Mouse (Mus musculus) lung, adult 2 months (tissue): ENCODE measurements around the gene Efr3b. TPM values are rescaled to one million over a fixed set of nuclear protein-coding genes. Genes with fewer than 3 reads are reported as not detected.

ENCODE experiments used
- DNase-seq: peaks from one replicate; pipeline ENCODE4 v3.0.0; 2022
- H3K4me1 ChIP-seq: fragments of 200-500 bp; 2 replicates; pipeline ENCODE4 v1.6.1; 2011; ENCODE audit warnings: low read length; ENCODE audit not compliant: control insufficient read depth, insufficient read depth
- H3K4me3 ChIP-seq: fragments of 200-500 bp; replicated peaks from 2 replicates; pipeline ENCODE3; 2011; ENCODE audit warnings: low read depth, mild to moderate bottlenecking, control low read depth, low read length; ENCODE audit errors: extremely low read depth
- CTCF ChIP-seq: fragments of 200-500 bp; IDR thresholded peaks from 2 replicates; pipeline ENCODE4 v1.5.1; 2011; ENCODE audit warnings: mild to moderate bottlenecking, low read length, control low read depth; ENCODE audit not compliant: insufficient read depth
- POLR2A ChIP-seq: fragments of 200-500 bp; IDR thresholded peaks from 2 replicates; pipeline ENCODE4 v1.6.1; 2011; ENCODE audit warnings: low read depth, mild to moderate bottlenecking, control low read depth, low read length, borderline replicate concordance; ENCODE audit errors: extremely low read depth
- WGBS: fragments of 180-500 bp; shearing (Covaris S2); methylation state at CpG from one replicate; pipeline ENCODE4 v1.1.7; 2018; 5-methylcytosine and 5-hydroxymethylcytosine counted together
- polyA plus RNA-seq: library from polyadenylated mRNA; depleted of rRNA; stranded (reverse); fragments of >200 nt; gene quantifications from 2 replicates; pipeline ENCODE4 v1.2.3, GENCODE M21; 2012; rRNA removed

Efr3b gene
- polyA plus RNA-seq, result 6.8 TPM in 2 replicates

GRCm38 (mm10) chr12:4038061-4039041, at the start of gene Efr3b:
Gene Efr3b, minus strand, starts transcription at chr12:4038915.
- H3K4me1 ChIP-seq, result 0 out of 2 replicates have a peak, but pooled peaks cover 2% of the 10 kb centered on the region
- DNase-seq, result peak; percentile 64
- TF ChIP-seq CTCF, result no peak
- no peak for TF ChIP-seq POLR2A
- H3K4me3 ChIP-seq, result peak within 1 kb of the TSS; percentile 50
- under 1% methylated on average over 78 of the region's 78 CpGs for WGBS

- Histone ChIP-seq H3K4me1 (peaks cover 2% of the 10 kb centered on the region; the same call in 1 of the 2 replicates), H3K4me3 (no peak overlapping the region)
- 56% methylated on average over 8 of the region's 8 CpGs for WGBS
- no peak for DNase-seq
- TF ChIP-seq CTCF (no peak), POLR2A (no peak)
These were observed 44.7 kb upstream of the Efr3b start for GRCm38 (mm10) chr12:4083441-4083840.

- DNase-seq, result peak; percentile 91
- H3K4me1 ChIP-seq, result peaks cover 2% of the 10 kb centered on the region; the same call in 1 of the 2 replicates
- TF ChIP-seq POLR2A (peak; percentile 69; the same call in 1 of the 2 replicates), CTCF (no peak)
- H3K4me3 ChIP-seq, result peak within 1 kb of the TSS; percentile 61
- WGBS, result 6% methylated on average over 59 of the region's 59 CpGs
These were observed 43.7 kb upstream of the Efr3b start, which contains the start of gene Dnajc27 for GRCm38 (mm10) chr12:4082132-4083001. Gene Dnajc27, plus strand, starts transcription at chr12:4082583.

- DNase-seq, result peak; percentile 81
These were observed 41.6 kb upstream of the Efr3b start for GRCm38 (mm10) chr12:4080311-4080710.

GRCm38 (mm10) chr12:4078069-4078468, 39.4 kb upstream of the Efr3b start:
- DNase-seq, result no peak
- Histone ChIP-seq H3K4me3 (no peak overlapping the region), H3K4me1 (peaks cover 2% of the 10 kb centered on the region; the same call in 1 of the 2 replicates)
- WGBS, result 45% methylated on average over 1 of the region's 1 CpGs
- TF ChIP-seq CTCF, result no peak
- TF ChIP-seq POLR2A, result no peak

More at GRCm38 (mm10) chr12:4080311-4080710, 41.6 kb upstream of the Efr3b start:
- Histone ChIP-seq H3K4me1 (peaks cover 2% of the 10 kb centered on the region; the same call in 1 of the 2 replicates), H3K4me3 (no peak overlapping the region)
- 0% methylated on average over 2 of the region's 2 CpGs for WGBS
- peak; percentile 52; the same call in 1 of the 2 replicates for TF ChIP-seq CTCF
- TF ChIP-seq POLR2A, result no peak

GRCm38 (mm10) chr12:4076383-4076782, 37.7 kb upstream of the Efr3b start:
- no peak overlapping the region for H3K4me3 ChIP-seq
- TF ChIP-seq POLR2A, result no peak
- TF ChIP-seq CTCF, result no peak
- DNase-seq, result no peak
- no peaks in the 10 kb centered on the region for H3K4me1 ChIP-seq

- TF ChIP-seq CTCF, result no peak
- no peak for TF ChIP-seq POLR2A
- 62% methylated on average over 8 of the region's 8 CpGs for WGBS
- no peaks in the 10 kb centered on the region for H3K4me1 ChIP-seq
- H3K4me3 ChIP-seq, result no peak overlapping the region
- DNase-seq, result no peak
These were observed 36.7 kb upstream of the Efr3b start for GRCm38 (mm10) chr12:4075407-4075806.

- 75% methylated on average over 9 of the region's 9 CpGs for WGBS
- no peak for DNase-seq
- H3K4me1 ChIP-seq, result no peaks in the 10 kb centered on the region
- TF ChIP-seq CTCF (no peak), POLR2A (no peak)
- H3K4me3 ChIP-seq, result no peak overlapping the region
These were observed 33.0 kb upstream of the Efr3b start for GRCm38 (mm10) chr12:4071671-4072070.

- no peak for DNase-seq
- 65% methylated on average over 4 of the region's 4 CpGs for WGBS
- Histone ChIP-seq H3K4me1 (no peaks in the 10 kb centered on the region), H3K4me3 (no peak overlapping the region)
- TF ChIP-seq POLR2A, result no peak
- no peak for TF ChIP-seq CTCF
These were observed 29.8 kb upstream of the Efr3b start for GRCm38 (mm10) chr12:4068551-4068950.
